Mouse (Mus musculus) liver, embryonic 13.5 days (tissue): ENCODE measurements at regions not wholly inside any gene's neighbourhood (a gene's known extent, or its start where the extent isn't known, plus 50 kb on each side); places are given as distances from the start of the nearest gene placed in this dataset.
"Not testable (repeated sequence)": the region's sequence is repeated elsewhere in the genome, so short reads cannot be mapped to it uniquely, and the experiment has no call there.

Source experiments
- ATAC-seq: fragments of 200-750 bp; cut with Nextera tagmentation; 2 replicates; pipeline ENCODE4 v1.8.0; 2017; ENCODE audit warnings: low read depth, mild to moderate bottlenecking, moderate number of reproducible peaks, moderate library complexity
- DNase-seq: peaks from one replicate; pipeline ENCODE4 v3.0.0; 2022
- H3K27ac ChIP-seq: fragments of 300-500 bp; sonication (generic); 2 replicates; pipeline ENCODE4 v1.5.1; 2015; ENCODE audit warnings: moderate library complexity, mild to moderate bottlenecking, inconsistent platforms
- H3K27me3 ChIP-seq: fragments of 300-500 bp; sonication (generic); 2 replicates; pipeline ENCODE4 v1.6.1; 2015; ENCODE audit warnings: mild to moderate bottlenecking, inconsistent platforms
- H3K36me3 ChIP-seq: fragments of 300-500 bp; sonication (generic); 2 replicates; pipeline ENCODE4 v1.6.1; 2015; ENCODE audit warnings: mild to moderate bottlenecking, inconsistent platforms
- H3K4me1 ChIP-seq: fragments of 300-500 bp; sonication (generic); replicated peaks from 2 replicates; pipeline ENCODE4 v1.6.1; 2015; ENCODE audit warnings: inconsistent platforms
- H3K4me2 ChIP-seq: fragments of 300-500 bp; sonication (generic); 2 replicates; pipeline ENCODE4 v1.6.1; 2015; ENCODE audit warnings: inconsistent platforms, mild to moderate bottlenecking, moderate library complexity
- H3K4me3 ChIP-seq: fragments of 300-500 bp; sonication (generic); replicated peaks from 2 replicates; pipeline ENCODE4 v1.5.1; 2015; ENCODE audit warnings: mild to moderate bottlenecking, inconsistent platforms
- H3K9ac ChIP-seq: fragments of 300-500 bp; sonication (generic); 2 replicates; pipeline ENCODE4 v1.6.1; 2015; ENCODE audit warnings: mild to moderate bottlenecking, inconsistent platforms
- H3K9me3 ChIP-seq: fragments of 300-500 bp; sonication (generic); replicated peaks from 2 replicates; pipeline ENCODE4 v1.6.1; 2016; ENCODE audit warnings: inconsistent platforms
- WGBS: fragments of 180-500 bp; shearing (Covaris S2); methylation state at CpG from one replicate; pipeline ENCODE4 v1.1.7; 2015; ENCODE audit not compliant: insufficient replicate concordance; 5-methylcytosine and 5-hydroxymethylcytosine counted together

DNA sequence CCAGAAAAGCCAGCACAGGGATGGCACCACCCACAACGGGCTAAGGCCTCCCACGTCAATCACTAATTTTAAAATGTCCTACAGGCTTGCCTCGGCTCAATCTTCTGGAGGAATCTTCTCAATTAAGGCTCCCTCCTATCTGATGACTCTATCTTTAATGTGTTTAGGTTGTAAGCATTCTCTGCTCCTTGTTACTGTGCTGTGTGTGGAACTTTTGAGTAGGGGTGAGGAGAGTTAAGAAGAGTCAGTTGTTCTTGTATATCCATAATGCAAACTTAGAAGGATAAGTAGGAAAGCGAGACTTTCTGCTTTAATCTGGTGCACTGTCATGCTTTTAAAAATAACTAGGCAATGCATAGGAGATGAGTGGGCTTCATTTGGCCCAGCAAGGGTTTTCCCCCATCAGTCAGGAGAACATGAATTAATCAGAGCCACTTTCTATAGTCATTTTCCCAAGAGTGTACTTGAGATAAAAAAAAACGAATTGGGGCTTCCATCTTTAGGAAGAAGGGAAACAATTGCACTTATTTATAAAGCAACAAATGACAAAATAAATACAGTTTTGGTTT, 87.2 kb upstream of the Pfn2 start:
- H3K9me3 ChIP-seq, result no peaks in the 10 kb centered on the region
- no peak overlapping the region for H3K9ac ChIP-seq
- DNase-seq (no peak), ATAC-seq (no peak)
- no peak overlapping the region for H3K27ac ChIP-seq
- 48% methylated on average over 5 of the region's 5 CpGs for WGBS
- no peaks in the 10 kb centered on the region for H3K36me3 ChIP-seq
- H3K4me3 ChIP-seq, result no peak overlapping the region
- H3K27me3 ChIP-seq, result no peaks in the 10 kb centered on the region
- no peak overlapping the region for H3K4me2 ChIP-seq
- no peaks in the 10 kb centered on the region for H3K4me1 ChIP-seq

DNA sequence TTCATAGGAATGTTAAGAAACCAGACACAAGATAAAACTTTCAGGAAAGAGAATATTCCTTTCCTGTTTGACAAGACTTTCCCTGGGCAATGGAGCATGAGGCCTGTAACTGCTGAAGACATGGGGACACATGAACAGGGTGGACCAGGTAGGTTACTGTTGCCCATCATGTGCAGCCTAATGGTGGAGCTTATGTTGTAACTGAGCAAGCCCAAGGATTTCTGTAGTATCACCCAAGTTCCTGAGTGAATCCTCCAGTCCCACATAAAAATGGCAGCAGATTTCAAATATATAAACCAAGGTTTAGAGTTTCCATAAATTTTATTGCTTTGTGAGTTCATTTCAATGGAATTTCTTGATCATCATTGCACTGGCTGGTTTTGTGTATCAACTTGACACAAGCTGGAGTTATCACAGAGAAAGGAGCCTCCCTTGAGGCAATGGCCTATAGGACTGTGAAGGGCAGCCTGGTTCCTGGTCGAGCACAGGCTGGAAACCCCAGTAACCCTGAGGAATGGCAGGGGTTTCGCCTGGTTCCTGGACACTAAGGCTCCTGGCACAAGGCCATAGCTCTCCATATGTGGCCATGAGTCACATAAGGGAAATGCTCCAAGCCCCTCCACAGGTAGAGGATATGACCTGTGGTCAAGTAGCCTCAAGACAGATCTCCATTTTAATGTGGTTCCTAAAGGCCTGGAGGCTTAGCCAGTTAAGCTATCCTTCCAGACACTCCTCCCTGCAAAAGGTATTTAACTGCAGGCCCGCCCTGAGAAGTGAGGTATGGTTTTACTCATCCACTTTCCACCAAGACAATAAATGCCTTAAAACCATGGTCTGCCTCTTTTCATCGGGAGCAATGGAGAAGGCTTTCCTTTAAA, 92.9 kb upstream of the Pfn2 start:
- Histone ChIP-seq H3K9ac (no peak overlapping the region), H3K4me3 (no peak overlapping the region), H3K4me2 (no peak overlapping the region), H3K4me1 (no peaks in the 10 kb centered on the region), H3K9me3 (no peaks in the 10 kb centered on the region), H3K27ac (no peak overlapping the region), H3K36me3 (no peaks in the 10 kb centered on the region), H3K27me3 (no peaks in the 10 kb centered on the region)
- DNase-seq (no peak), ATAC-seq (no peak)
- 57% methylated on average over 4 of the region's 4 CpGs for WGBS

DNA sequence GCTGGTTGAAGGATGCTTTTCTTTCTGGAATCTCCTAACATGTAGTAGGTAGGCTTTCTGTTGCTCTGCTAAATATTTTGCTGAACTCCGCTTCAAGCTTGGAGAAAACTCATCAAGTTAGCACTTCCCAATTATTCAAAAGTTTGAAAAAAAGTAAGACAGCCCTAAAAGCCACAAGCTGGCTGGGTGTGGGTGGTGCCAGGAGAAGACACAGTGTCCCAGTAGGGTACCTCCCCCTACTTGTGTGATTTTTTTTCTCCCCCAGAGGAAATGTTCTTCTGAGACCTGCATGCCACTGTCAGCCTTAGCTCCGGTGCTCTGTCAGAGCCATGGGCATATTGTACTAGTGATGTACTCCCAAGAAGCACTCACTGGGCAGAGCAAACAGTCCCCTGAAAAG, 96.8 kb upstream of the Pfn2 start:
- no peak overlapping the region for H3K9ac ChIP-seq
- H3K36me3 ChIP-seq, result no peaks in the 10 kb centered on the region
- H3K9me3 ChIP-seq, result no peaks in the 10 kb centered on the region
- no peak overlapping the region for H3K4me2 ChIP-seq
- no peaks in the 10 kb centered on the region for H3K27me3 ChIP-seq
- H3K4me1 ChIP-seq, result no peaks in the 10 kb centered on the region
- ATAC-seq, result no peak
- WGBS, result 58% methylated on average over 2 of the region's 2 CpGs
- no peak for DNase-seq
- no peak overlapping the region for H3K4me3 ChIP-seq
- no peak overlapping the region for H3K27ac ChIP-seq

DNA sequence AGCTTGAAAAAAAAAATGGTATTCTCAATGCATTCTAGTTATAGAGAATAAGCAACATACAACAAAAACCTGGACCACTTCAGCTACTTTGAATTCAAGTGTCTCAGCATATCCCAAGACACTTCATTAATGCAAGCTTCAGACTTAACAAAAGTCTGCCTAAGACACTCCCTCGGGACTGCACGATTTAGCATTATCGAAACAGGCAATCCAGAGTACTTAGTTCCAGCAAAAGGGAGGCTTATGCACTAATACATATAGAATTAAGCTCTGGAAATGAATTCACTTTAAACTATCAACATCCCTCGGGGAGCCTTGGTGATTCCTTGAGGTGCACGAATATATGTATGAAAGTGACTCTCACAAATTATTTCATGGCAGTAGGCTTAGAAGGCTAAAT, 97.9 kb upstream of the Pfn2 start:
- Histone ChIP-seq H3K27me3 (no peaks in the 10 kb centered on the region), H3K4me2 (no peak overlapping the region), H3K9me3 (no peaks in the 10 kb centered on the region), H3K36me3 (no peaks in the 10 kb centered on the region), H3K4me1 (no peaks in the 10 kb centered on the region), H3K27ac (no peak overlapping the region), H3K4me3 (no peak overlapping the region), H3K9ac (no peak overlapping the region)
- ATAC-seq (no peak), DNase-seq (no peak)
- 73% methylated on average over 5 of the region's 5 CpGs for WGBS

DNA sequence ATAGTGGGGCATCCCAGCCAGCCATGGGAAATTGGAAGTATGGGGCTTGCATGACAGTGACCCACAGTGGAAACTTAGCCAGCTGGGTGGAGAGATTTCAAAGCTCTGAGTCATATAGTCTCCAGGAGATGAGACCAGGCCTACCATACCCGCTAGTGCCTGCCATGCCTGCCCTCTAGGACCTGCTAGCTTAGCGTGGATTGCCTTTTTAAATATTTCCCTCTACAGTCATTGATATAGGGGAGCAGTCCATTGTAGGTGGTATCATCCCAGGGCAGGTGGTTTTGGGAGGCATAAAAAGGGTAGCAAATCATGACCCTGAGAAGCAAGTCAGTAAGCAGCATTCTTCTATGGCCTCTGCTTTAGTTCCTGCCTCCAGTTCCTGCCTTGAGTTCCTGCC, 99.5 kb upstream of the Pfn2 start:
- ATAC-seq (no peak), DNase-seq (no peak)
- WGBS, result 56% methylated on average over 2 of the region's 2 CpGs
- no peak overlapping the region for H3K4me2 ChIP-seq
- H3K4me3 ChIP-seq, result no peak overlapping the region
- no peaks in the 10 kb centered on the region for H3K36me3 ChIP-seq
- H3K27ac ChIP-seq, result no peak overlapping the region
- H3K9me3 ChIP-seq, result no peaks in the 10 kb centered on the region
- no peaks in the 10 kb centered on the region for H3K4me1 ChIP-seq
- H3K27me3 ChIP-seq, result no peaks in the 10 kb centered on the region
- H3K9ac ChIP-seq, result no peak overlapping the region

DNA sequence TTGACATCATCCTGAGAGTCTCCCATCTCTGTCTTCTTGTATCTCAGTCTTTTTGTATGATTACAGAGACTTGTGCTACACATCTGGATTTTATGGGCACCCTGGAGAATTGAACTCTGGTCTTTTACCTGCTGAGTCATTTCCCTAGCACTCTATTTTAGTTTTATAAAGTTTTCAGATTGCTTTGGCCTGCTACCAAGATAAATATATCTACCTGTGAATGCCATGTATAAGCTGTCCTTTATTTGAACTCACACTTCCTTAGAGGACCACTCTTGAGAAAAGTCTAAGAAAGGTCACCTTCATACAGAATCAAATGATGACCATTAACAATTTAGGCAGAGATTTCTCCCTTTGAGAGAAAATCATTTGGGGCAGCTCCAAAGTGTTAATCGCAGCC, 100.8 kb upstream of the Pfn2 start:
- Histone ChIP-seq H3K4me3 (no peak overlapping the region), H3K36me3 (no peaks in the 10 kb centered on the region), H3K9me3 (no peaks in the 10 kb centered on the region), H3K4me1 (no peaks in the 10 kb centered on the region), H3K9ac (no peak overlapping the region), H3K27me3 (no peaks in the 10 kb centered on the region), H3K27ac (no peak overlapping the region), H3K4me2 (no peak overlapping the region)
- DNase-seq (no peak), ATAC-seq (no peak)
- WGBS, result 61% methylated on average over 1 of the region's 1 CpGs

DNA sequence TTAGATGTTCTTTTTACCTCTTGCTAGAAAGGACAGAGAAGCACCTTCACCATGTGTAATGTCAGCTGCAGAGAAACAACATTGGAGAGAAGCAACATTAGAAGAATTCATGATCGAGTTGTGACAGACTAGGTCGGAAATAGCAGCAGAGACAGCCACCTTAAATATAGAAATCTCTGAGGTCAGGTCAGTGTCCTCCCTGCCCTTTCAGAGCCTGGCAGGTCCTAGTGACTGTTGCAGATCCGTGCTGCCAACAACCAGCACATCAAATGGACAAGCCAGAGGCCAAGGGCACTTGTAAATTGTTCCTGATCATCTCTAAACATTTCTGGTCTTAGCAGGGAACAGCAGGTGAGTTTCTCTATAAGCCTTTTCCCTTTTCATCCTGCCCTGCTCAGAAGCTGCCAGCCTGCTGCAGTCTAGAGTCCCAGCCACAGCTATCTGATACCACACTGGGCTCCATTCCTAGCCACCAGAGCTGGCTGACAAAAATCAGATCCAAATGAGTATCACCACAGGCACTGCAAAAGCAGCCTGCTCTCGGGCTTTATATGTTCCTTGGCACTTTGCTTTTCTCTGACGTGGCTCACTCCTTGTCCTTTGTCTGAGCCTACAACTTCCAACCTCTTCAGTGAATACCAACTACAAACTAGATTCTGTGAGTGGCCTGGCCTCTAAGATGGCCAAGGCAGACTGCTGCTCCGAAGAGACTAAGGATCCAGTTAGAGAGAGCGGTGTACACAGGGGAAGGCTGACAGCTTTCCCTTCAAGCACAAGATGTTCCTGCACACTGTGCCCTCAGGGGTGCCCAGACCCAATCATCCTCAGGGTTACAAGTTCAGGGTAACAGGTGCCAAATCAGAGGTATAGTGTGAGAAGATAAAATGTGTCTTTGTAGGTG, 102.8 kb upstream of the Pfn2 start:
- no peaks in the 10 kb centered on the region for H3K27me3 ChIP-seq
- no peak overlapping the region for H3K4me2 ChIP-seq
- H3K4me3 ChIP-seq, result no peak overlapping the region
- no peak overlapping the region for H3K9ac ChIP-seq
- DNase-seq (no peak), ATAC-seq (no peak)
- no peaks in the 10 kb centered on the region for H3K36me3 ChIP-seq
- H3K9me3 ChIP-seq, result no peaks in the 10 kb centered on the region
- no peak overlapping the region for H3K27ac ChIP-seq
- 61% methylated on average over 7 of the region's 7 CpGs for WGBS
- H3K4me1 ChIP-seq, result no peaks in the 10 kb centered on the region

DNA sequence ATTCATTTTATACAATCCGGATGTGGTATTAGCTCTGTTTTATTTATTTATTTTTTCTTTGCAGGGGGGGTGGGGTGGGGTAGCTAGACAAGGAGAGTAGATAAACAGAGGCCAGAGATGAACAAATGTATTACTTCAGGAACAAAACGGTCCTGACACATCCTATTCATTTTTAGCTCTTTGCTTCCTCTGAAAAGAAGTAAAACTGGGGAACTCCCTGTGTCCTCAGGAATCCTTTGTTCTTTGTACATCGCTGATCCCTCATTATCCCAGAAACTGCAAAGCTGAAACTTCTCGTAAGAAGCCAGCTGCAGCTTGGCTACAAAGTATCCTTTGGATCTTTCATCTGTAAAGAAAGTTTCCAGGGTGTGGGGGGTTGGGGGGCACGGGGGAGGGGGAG, 103.6 kb upstream of the Pfn2 start:
- Histone ChIP-seq H3K36me3 (no peaks in the 10 kb centered on the region), H3K27ac (no peak overlapping the region), H3K4me2 (no peak overlapping the region), H3K9me3 (no peaks in the 10 kb centered on the region), H3K27me3 (no peaks in the 10 kb centered on the region), H3K4me1 (no peaks in the 10 kb centered on the region), H3K9ac (no peak overlapping the region), H3K4me3 (no peak overlapping the region)
- WGBS, result 44% methylated on average over 5 of the region's 5 CpGs
- DNase-seq (no peak), ATAC-seq (no peak)

DNA sequence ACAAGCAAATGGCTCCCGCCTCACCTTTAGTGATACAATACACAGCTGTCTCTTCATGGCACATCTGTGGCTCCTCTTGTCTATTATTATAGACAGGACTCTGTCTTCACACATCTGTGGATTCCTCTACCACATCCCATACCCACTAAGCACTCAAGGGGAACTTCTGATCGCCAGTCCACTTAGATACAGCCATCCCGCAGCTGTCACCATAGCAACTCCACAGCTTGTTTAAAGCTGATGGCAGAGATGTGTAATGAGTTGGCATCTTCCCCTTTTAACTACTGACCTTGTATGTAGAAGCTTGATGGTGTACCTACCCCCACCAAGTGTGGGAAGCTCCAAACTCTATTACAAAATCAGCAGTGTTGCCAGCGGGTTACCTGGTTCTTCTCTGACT, 109.5 kb upstream of the Pfn2 start:
- Histone ChIP-seq H3K9me3 (no peaks in the 10 kb centered on the region), H3K4me2 (no peak overlapping the region), H3K4me1 (no peaks in the 10 kb centered on the region), H3K27me3 (no peaks in the 10 kb centered on the region), H3K9ac (no peak overlapping the region), H3K36me3 (no peaks in the 10 kb centered on the region), H3K4me3 (no peak overlapping the region), H3K27ac (no peak overlapping the region)
- WGBS, result 61% methylated on average over 4 of the region's 4 CpGs
- DNase-seq, result no peak
- ATAC-seq, result no peak

DNA sequence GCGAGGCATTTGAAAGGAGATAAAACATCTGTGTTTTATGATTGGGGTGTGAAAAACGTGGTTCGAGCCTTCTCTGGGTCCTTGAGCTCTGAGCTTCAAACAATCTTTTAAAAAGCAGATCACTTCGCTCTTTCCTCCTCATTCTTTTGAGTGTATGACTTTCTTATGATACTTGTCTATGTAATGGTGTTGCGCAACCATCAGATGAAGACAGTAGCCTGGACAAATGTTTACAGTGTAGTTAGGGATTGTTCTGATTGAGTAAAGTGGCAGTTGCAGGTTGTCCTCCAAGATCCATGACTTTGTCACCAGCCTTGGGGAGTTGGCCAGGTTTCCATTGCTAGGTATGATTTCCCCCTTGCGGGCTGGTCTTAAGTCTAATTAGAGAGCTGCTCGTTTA, 116.1 kb upstream of the Pfn2 start:
- ATAC-seq, result no peak
- WGBS, result 68% methylated on average over 7 of the region's 7 CpGs
- no peak overlapping the region for H3K4me3 ChIP-seq
- no peak overlapping the region for H3K27ac ChIP-seq
- H3K4me1 ChIP-seq, result no peaks in the 10 kb centered on the region
- H3K4me2 ChIP-seq, result no peak overlapping the region
- no peaks in the 10 kb centered on the region for H3K27me3 ChIP-seq
- H3K9ac ChIP-seq, result no peak overlapping the region
- H3K36me3 ChIP-seq, result no peaks in the 10 kb centered on the region
- no peaks in the 10 kb centered on the region for H3K9me3 ChIP-seq
- no peak for DNase-seq

DNA sequence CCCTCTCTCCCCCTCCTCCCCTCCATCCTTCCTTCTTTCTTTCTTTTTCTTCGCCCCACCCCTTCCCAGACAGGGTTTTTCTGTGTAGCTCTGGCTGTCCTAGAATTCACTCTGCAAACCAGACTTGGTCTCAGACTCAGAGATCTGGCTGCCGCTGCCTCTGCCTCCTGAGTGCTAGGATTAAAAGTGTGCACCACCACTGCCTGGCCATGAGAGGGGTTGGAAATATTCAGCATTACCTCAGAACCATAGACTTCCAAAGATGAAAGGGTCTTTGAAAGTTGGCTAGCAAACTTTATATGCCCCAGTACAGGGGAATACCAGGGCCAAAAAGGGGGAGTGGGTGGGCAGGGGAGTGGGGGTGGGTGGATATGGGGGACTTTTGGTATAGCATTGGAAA, 122.7 kb upstream of the Pfn2 start:
- H3K27me3 ChIP-seq, H3K4me1 ChIP-seq, DNase-seq, H3K4me3 ChIP-seq, H3K36me3 ChIP-seq, ATAC-seq, H3K4me2 ChIP-seq, H3K9ac ChIP-seq, H3K9me3 ChIP-seq, H3K27ac ChIP-seq: not testable (repeated sequence)
- 62% methylated on average over 2 of the region's 2 CpGs for WGBS
